Mouse (Mus musculus) lung, embryonic 16.5 days (tissue): ENCODE measurements around the gene Fbln1. TPM values are rescaled to one million over a fixed set of nuclear protein-coding genes. Genes with fewer than 3 reads are reported as not detected.

ENCODE experiments used
- ATAC-seq: fragments of 200-750 bp; cut with Nextera tagmentation; 2 replicates; pipeline ENCODE4 v1.8.0; 2017; ENCODE audit warnings: low read depth, mild to moderate bottlenecking, moderate library complexity
- H3K27ac ChIP-seq: fragments of 300-500 bp; sonication (generic); 2 replicates; pipeline ENCODE4 v1.5.1; 2014; ENCODE audit warnings: mild to moderate bottlenecking, control low read depth, low read length
- H3K27me3 ChIP-seq: fragments of 300-500 bp; sonication (generic); 2 replicates; pipeline ENCODE4 v1.6.1; 2014; ENCODE audit warnings: low read depth, low read length, mixed read lengths; ENCODE audit not compliant: control insufficient read depth, insufficient read depth
- H3K36me3 ChIP-seq: fragments of 300-500 bp; sonication (generic); 2 replicates; pipeline ENCODE4 v1.6.1; 2014; ENCODE audit warnings: low read length; ENCODE audit not compliant: control insufficient read depth, insufficient read depth
- H3K4me1 ChIP-seq: fragments of 300-500 bp; sonication (generic); replicated peaks from 2 replicates; pipeline ENCODE4 v1.6.1; 2014; ENCODE audit warnings: low read length, mixed read lengths; ENCODE audit not compliant: control insufficient read depth, insufficient read depth
- H3K4me2 ChIP-seq: fragments of 300-500 bp; sonication (generic); 2 replicates; pipeline ENCODE4 v1.6.1; 2014; ENCODE audit warnings: low read depth, low read length, control low read depth
- H3K4me3 ChIP-seq: fragments of 300-500 bp; sonication (generic); 2 replicates; pipeline ENCODE4 v1.5.1; 2014; ENCODE audit warnings: mild to moderate bottlenecking, low read length, control low read depth
- H3K9ac ChIP-seq: fragments of 300-500 bp; sonication (generic); 2 replicates; pipeline ENCODE4 v1.6.1; 2014; ENCODE audit warnings: low read length, control low read depth
- H3K9me3 ChIP-seq: fragments of 300-500 bp; sonication (generic); 2 replicates; pipeline ENCODE4 v1.6.1; 2016; ENCODE audit warnings: low read length; ENCODE audit not compliant: control insufficient read depth
- WGBS: fragments of 180-500 bp; shearing (Covaris S2); extraction: QIAGEN DNeasy Blood & Tissue Kit; methylation state at CpG from one replicate; pipeline ENCODE4 v1.1.7; 2014; 5-methylcytosine and 5-hydroxymethylcytosine counted together
- polyA plus RNA-seq: library from polyadenylated mRNA; unstranded; fragments of >200 nt; fragmentation: Nextera tagmentation; extraction: Ambion mirVana; gene quantifications from 2 replicates; pipeline ENCODE4 v1.2.1, GENCODE M21; 2015

The Fbln1 gene
- polyA plus RNA-seq: 214 and 237 TPM in 2 replicates

DNA sequence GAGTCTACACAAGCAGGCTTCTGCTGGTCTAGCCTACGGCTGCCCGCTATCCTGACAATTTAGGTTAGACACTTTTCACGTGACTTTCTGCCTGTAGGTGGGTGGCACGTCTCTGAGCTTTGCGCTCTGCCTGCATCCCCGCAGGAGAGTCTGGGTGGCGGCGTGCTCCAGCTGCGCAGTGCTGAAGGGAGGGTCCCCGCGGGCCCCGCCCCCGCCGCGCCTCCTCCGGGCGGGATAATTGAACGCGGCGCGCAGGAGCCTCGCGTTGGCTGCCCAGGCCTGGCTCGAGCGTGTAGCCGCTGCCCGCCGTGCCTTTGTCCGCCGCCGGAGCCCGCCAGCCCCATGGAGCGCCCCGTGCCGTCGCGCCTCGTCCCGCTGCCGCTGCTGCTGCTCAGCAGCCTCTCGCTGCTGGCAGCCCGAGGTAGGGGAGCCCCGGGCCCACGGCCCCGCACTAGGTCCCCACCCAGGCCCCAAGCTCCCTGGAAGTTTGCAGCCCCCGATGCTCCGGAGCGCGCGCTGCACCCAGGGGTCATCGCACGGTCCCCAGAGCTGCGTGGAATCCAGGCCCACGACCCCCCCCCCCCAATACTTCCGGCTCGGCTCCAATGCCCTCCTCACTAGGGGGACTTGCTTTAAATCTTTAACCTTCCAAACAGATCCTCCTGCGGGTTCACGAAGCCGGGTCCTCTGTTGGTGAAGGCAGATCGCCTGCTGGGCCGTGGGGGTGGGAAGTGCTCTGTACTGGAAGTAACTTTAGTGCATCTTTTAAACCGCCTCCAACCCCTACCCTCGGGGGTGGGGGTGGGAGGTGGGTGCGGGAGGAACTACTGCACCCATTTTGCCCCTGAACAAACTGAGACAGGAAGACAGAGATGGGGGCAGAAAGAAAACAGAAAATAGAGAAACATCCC is at the start of gene Fbln1:
TSS of gene Fbln1 (plus strand) at position 158 of the 911 bp plus-strand sequence.
- H3K27ac ChIP-seq: peak within 1 kb of the TSS; percentile 95
- peak; percentile 73 for ATAC-seq
- H3K9me3 ChIP-seq: peaks cover 3% of the 10 kb centered on the region; the same call in 1 of the 2 replicates
- under 1% methylated on average over 60 of the region's 64 CpGs for WGBS
- H3K4me1 ChIP-seq: peaks cover 35% of the 10 kb centered on the region
- H3K36me3 ChIP-seq: no peaks in the 10 kb centered on the region
- no peaks in the 10 kb centered on the region for H3K27me3 ChIP-seq
- peak within 1 kb of the TSS; percentile 84 for H3K4me2 ChIP-seq
- peak within 1 kb of the TSS; percentile 68 for H3K4me3 ChIP-seq
- H3K9ac ChIP-seq: peak within 1 kb of the TSS; percentile 83

DNA sequence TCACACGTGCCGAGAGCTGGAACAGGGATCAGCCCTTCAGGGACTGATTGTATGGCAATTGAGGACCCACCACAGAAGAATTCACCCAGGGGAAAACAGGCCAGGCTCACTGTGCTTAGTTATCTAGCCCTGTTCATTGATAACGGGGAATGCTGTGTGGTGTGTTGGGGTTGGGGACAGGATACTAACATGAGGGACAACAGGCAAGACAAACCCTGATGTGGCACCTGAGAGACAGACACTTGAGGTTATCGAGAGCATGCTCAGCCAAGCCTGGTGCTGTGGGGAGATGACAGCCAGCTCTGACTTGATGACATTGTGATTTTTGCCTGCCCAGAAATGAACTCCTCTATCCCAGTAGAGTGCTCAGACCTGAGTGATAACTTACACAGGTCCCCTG is 49.6 kb upstream of the Fbln1 start:
- Histone ChIP-seq H3K27me3 (no peaks in the 10 kb centered on the region), H3K27ac (no peak overlapping the region)

GRCm38 (mm10) chr15:85161416-85161815 is 44.3 kb upstream of the Fbln1 start:
- Histone ChIP-seq H3K36me3 (no peaks in the 10 kb centered on the region), H3K4me3 (no peak overlapping the region), H3K27me3 (no peaks in the 10 kb centered on the region), H3K9me3 (no peaks in the 10 kb centered on the region), H3K4me1 (peaks cover 18% of the 10 kb centered on the region), H3K9ac (no peak overlapping the region), H3K27ac (no peak overlapping the region), H3K4me2 (no peak overlapping the region)
- ATAC-seq: no peak

More for the DNA sequence above, 49.6 kb upstream of the Fbln1 start:
- no peaks in the 10 kb centered on the region for H3K36me3 ChIP-seq
- no peak; the same call in 1 of the 2 replicates for ATAC-seq
- WGBS: 39% methylated on average over 4 of the region's 4 CpGs
- peaks cover 14% of the 10 kb centered on the region for H3K4me1 ChIP-seq
- no peak overlapping the region for H3K4me2 ChIP-seq
- no peak overlapping the region for H3K9ac ChIP-seq
- H3K4me3 ChIP-seq: no peak overlapping the region
- no peaks in the 10 kb centered on the region for H3K9me3 ChIP-seq

- Histone ChIP-seq H3K4me1 (peaks cover 18% of the 10 kb centered on the region), H3K4me3 (no peak overlapping the region), H3K27me3 (no peaks in the 10 kb centered on the region), H3K36me3 (no peaks in the 10 kb centered on the region), H3K9me3 (no peaks in the 10 kb centered on the region), H3K4me2 (no peak overlapping the region), H3K9ac (no peak overlapping the region), H3K27ac (peak overlapping the region; percentile 50)
- peak; percentile 65 for ATAC-seq
- WGBS: 35% methylated on average over 21 of the region's 21 CpGs
Observed at GRCm38 (mm10) chr15:85162693-85163663, 42.8 kb upstream of the Fbln1 start.

DNA sequence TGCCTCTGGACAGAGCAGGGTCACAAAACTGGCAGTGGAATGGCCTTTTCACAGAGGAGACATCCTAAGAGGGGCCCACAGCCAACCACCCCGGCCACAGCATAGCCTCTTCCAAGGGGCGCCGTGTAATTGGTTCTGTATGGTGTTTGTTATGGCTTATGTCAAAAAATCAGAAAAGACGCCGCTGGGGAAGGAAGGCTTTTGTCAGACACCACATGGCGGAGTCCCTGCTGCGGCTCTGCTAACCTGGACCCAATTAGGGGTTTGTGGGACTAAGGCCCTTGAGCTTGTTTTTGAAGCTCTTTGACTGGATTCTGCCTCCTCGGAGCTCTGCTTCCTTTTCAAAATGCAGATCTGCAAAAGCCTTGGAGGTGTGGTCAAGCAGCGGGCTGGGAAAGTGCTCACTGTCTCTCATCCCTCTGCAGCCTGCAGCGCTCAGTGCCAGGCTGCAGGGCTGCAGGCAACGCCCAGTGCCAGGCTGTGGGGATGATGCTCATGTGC is 39.3 kb upstream of the Fbln1 start:
- H3K9me3 ChIP-seq: no peaks in the 10 kb centered on the region
- no peak overlapping the region for H3K4me3 ChIP-seq
- WGBS: 35% methylated on average over 11 of the region's 11 CpGs
- peak overlapping the region; percentile 15 for H3K27ac ChIP-seq
- H3K4me1 ChIP-seq: peaks cover 18% of the 10 kb centered on the region
- H3K27me3 ChIP-seq: no peaks in the 10 kb centered on the region
- ATAC-seq: peak; percentile 72
- H3K4me2 ChIP-seq: no peak overlapping the region
- H3K36me3 ChIP-seq: no peaks in the 10 kb centered on the region
- H3K9ac ChIP-seq: no peak overlapping the region

DNA sequence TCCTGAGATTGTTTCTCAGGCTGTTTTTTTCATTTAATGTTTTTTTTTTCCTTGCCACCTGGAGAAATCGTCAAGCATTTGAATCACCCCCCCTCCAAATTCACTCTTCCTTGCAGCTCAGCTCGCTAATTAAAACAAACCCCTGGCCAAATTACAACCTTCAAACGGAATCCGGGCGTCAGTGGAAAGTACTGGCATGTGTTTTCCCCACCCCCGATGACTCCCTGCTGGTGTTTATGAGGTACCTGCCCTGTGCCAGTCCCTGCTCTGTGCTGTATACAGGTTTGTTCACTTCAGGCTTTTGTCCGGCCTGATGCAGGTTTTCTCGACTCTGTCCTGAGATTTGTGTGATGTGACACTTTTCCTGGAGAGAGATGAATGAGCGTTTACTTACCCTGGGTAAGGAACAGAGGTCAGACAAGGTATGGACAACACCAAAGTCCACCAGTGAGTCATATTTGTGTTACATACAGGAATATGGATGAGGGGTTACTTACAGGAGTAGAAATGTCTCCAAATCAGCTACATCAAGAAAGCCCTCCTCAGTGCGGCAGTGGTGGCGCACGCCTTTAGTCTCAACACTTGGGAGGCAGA is 38.6 kb upstream of the Fbln1 start:
- Histone ChIP-seq H3K9ac (no peak overlapping the region), H3K9me3 (no peaks in the 10 kb centered on the region), H3K27ac (no peak overlapping the region), H3K27me3 (no peaks in the 10 kb centered on the region), H3K4me2 (no peak overlapping the region), H3K4me1 (peaks cover 18% of the 10 kb centered on the region), H3K4me3 (no peak overlapping the region), H3K36me3 (no peaks in the 10 kb centered on the region)
- ATAC-seq: no peak
- WGBS: 52% methylated on average over 12 of the region's 12 CpGs

DNA sequence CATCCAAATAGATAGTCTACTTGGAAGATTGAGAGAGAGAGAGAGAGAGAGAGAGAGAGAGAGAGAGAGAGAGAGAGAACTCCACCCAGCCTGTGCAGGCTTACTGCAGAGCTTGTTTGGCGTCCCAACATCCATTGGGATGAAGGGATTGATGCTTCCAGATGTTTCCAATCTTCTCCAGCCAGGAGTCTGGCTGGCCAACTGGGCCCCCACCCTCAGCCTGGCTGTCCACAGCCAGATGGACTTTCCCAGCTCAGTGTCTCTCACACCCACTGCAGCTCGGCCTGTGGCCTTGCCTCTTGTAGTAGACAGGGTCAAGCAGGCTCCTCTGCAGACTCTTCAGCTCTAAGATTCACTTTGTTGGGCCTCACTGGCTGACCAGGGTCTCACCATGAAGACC is 33.7 kb upstream of the Fbln1 start:
- Histone ChIP-seq H3K27ac (no peak overlapping the region), H3K4me3 (no peak overlapping the region), H3K27me3 (no peaks in the 10 kb centered on the region), H3K4me2 (no peak overlapping the region), H3K9me3 (no peaks in the 10 kb centered on the region), H3K9ac (no peak overlapping the region), H3K4me1 (peaks cover 8% of the 10 kb centered on the region), H3K36me3 (no peaks in the 10 kb centered on the region)
- WGBS: 44% methylated on average over 2 of the region's 2 CpGs
- peak; percentile 96 for ATAC-seq

GRCm38 (mm10) chr15:85173425-85173824 is 32.3 kb upstream of the Fbln1 start:
- no peaks in the 10 kb centered on the region for H3K36me3 ChIP-seq
- peaks cover 13% of the 10 kb centered on the region for H3K4me1 ChIP-seq
- no peak for ATAC-seq
- no peak overlapping the region for H3K4me3 ChIP-seq
- no peak overlapping the region for H3K9ac ChIP-seq
- no peaks in the 10 kb centered on the region for H3K9me3 ChIP-seq
- H3K4me2 ChIP-seq: no peak overlapping the region
- H3K27me3 ChIP-seq: no peaks in the 10 kb centered on the region
- 64% methylated on average over 8 of the region's 8 CpGs for WGBS
- no peak overlapping the region for H3K27ac ChIP-seq
